Mouse (Mus musculus) MEL (cell line): ENCODE data around the gene Creb5.

Experiments used
- CHD2 ChIP-seq: IDR thresholded peaks from 2 replicates; pipeline ENCODE4 v1.6.1; 2011; ENCODE audit warnings: low read length, improper control_type of control experiment
- CTCF ChIP-seq, 3 experiments: IDR thresholded peaks in 2 of 3; conservative IDR thresholded peaks in 1 of 3; 2 replicates each; pipeline ENCODE4 v1.5.1; 2011 to 2012; ENCODE audit warnings: low read length in 3 of 3, low read depth in 2 of 3, mild to moderate bottlenecking in 2 of 3, improper control_type of control experiment in 1 of 3, inconsistent platforms in 1 of 3, mixed read lengths in 1 of 3, moderate library complexity in 1 of 3; ENCODE audit not compliant: control insufficient read depth in 1 of 3, insufficient read depth in 1 of 3, poor library complexity in 1 of 3, severe bottlenecking in 1 of 3
- E2F4 ChIP-seq: IDR thresholded peaks from 2 replicates; pipeline ENCODE4 v1.6.1; 2011; ENCODE audit warnings: low read depth, low read length, improper control_type of control experiment, borderline replicate concordance
- GABPA ChIP-seq: IDR thresholded peaks from 2 replicates; pipeline ENCODE4 v1.6.1; 2012; ENCODE audit warnings: low read depth, mild to moderate bottlenecking, inconsistent platforms, low read length, improper control_type of control experiment, moderate library complexity
- GATA1 ChIP-seq: IDR thresholded peaks from 2 replicates; pipeline ENCODE4 v1.6.1; 2011; ENCODE audit warnings: low read depth, low read length, improper control_type of control experiment
- MAX ChIP-seq: IDR thresholded peaks from 2 replicates; pipeline ENCODE4 v1.6.1; 2011; ENCODE audit warnings: low read length, improper control_type of control experiment
- MEF2A ChIP-seq: IDR thresholded peaks from 2 replicates; pipeline ENCODE4 v1.6.1; 2014; ENCODE audit warnings: low read depth, mild to moderate bottlenecking, inconsistent platforms, low read length, improper control_type of control experiment; ENCODE audit not compliant: poor library complexity, insufficient replicate concordance, severe bottlenecking; ENCODE audit errors: extremely low read depth
- MYC ChIP-seq: IDR thresholded peaks from 2 replicates; pipeline ENCODE4 v1.6.1; 2011; ENCODE audit warnings: low read depth, mild to moderate bottlenecking, low read length, improper control_type of control experiment, moderate library complexity
- POLR2A ChIP-seq, 2 experiments: IDR thresholded peaks; 2 replicates each; pipeline ENCODE4 v1.6.1; 2011 to 2012; ENCODE audit warnings: low read length in 2 of 2, mild to moderate bottlenecking in 2 of 2, control low read depth in 1 of 2, improper control_type of control experiment in 1 of 2, low read depth in 1 of 2, moderate library complexity in 1 of 2; ENCODE audit not compliant: control insufficient read depth in 1 of 2, insufficient read depth in 1 of 2, poor library complexity in 1 of 2
- POLR2AphosphoS2 ChIP-seq: IDR thresholded peaks from 2 replicates; pipeline ENCODE4 v1.6.1; 2011; ENCODE audit warnings: low read length, improper control_type of control experiment
- SMC3 ChIP-seq: IDR thresholded peaks from 2 replicates; pipeline ENCODE4 v1.6.1; 2011; ENCODE audit warnings: low read depth, low read length, improper control_type of control experiment
- TAL1 ChIP-seq: IDR thresholded peaks from 2 replicates; pipeline ENCODE4 v1.6.1; 2012; ENCODE audit warnings: mild to moderate bottlenecking, inconsistent platforms, low read length, moderate library complexity, mixed read lengths
- TCF12 ChIP-seq: IDR thresholded peaks from 2 replicates; pipeline ENCODE4 v1.6.1; 2014; ENCODE audit warnings: low read depth, mild to moderate bottlenecking, inconsistent platforms, low read length, improper control_type of control experiment, moderate library complexity
- USF1 ChIP-seq: IDR thresholded peaks from 2 replicates; pipeline ENCODE4 v1.6.1; 2014; ENCODE audit warnings: low read depth, mild to moderate bottlenecking, inconsistent platforms, low read length, improper control_type of control experiment, moderate library complexity

GRCm38 (mm10) chr6:53624455-53625276, 337.6 kb downstream of the Creb5 start:
- TF ChIP-seq MEF2A: no peak
- TF ChIP-seq TAL1: no peak
- no peak for TF ChIP-seq POLR2AphosphoS2
- no peak for TF ChIP-seq CTCF (IDR thresholded peaks at IDR 0.05 in 2 of 3, conservative IDR thresholded peaks at IDR 0.05 in 1 of 3; ENCODE audit: control insufficient read depth in 1 of 3, insufficient read depth in 1 of 3, low read depth in 2 of 3, low read length in 3 of 3, poor library complexity in 1 of 3, severe bottlenecking in 1 of 3)
- no peak for TF ChIP-seq POLR2A (IDR thresholded peaks at IDR 0.05; ENCODE audit: control insufficient read depth in 1 of 2, insufficient read depth in 1 of 2, low read depth in 1 of 2, low read length in 2 of 2, poor library complexity in 1 of 2)
- no peak for TF ChIP-seq SMC3
- no peak for TF ChIP-seq GATA1
- no peak for TF ChIP-seq E2F4
- TF ChIP-seq MAX: no peak
- no peak for TF ChIP-seq USF1
- no peak for TF ChIP-seq MYC
- TF ChIP-seq TCF12: no peak
- TF ChIP-seq CHD2: no peak
- no peak for TF ChIP-seq GABPA
